Mouse (Mus musculus) sigmoid colon, adult 10 weeks (tissue): ENCODE results near the gene Snrpf. TPM values are rescaled to one million over a fixed set of nuclear protein-coding genes. Genes with fewer than 3 reads are reported as not detected.

Source experiments
- polyA plus RNA-seq: library from polyadenylated mRNA; stranded (reverse); fragments of 350-450 nt; fragmentation: Illumina TruSeq; extraction: RNeasy Lipid Tissue Mini Kit (QIAGEN cat#74804); gene quantifications from one replicate; pipeline ENCODE4 v1.2.3, GENCODE M21; 2014; ENCODE audit warnings: low read depth, low replicate concordance

Gene Snrpf
- polyA plus RNA-seq: 39.6 TPM

DNA sequence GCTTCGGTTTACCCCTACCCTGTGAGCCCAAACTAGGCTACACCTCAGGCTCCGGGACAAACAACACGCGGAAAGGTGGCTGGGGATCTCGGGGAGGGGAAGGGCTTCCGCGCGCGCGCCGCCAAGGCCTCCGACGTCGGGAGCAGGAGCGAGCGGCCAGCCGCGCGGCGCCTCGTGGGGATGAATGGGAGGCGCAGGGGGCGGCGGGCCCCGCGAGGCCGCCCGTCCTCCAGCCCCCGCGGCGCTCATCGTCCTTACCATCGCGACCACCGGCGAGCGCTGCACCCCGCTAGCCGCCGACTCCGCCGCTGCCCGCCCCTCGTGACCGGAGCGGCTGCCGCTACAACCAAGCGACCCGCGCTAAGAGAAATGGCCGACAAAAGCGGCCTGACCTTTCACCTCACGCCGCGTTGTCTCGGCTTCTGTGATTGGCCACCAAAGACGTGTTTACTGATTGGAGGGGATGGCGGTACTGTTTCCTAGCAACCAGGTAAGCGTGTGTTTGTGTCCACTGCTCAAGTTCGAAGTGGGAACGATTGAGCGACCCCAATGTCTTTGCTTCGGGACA, at the start of gene Snrpf:
Gene Snrpf, minus strand, starts transcription at position 426 of the 568 bp plus-strand sequence.

GRCm38 (mm10) chr10:93540431-93541210, 48.9 kb downstream of the Snrpf start, which contains the start of gene Ccdc38:
Gene Ccdc38 (plus strand): TSS chr10:93540632.

GRCm38 (mm10) chr10:93539775-93540430, 49.6 kb downstream of the Snrpf start, which contains the start of gene Amdhd1:
Gene Amdhd1 (minus strand): TSS chr10:93540033.

Other genes starting within 250 kb of the Snrpf start
- gene Lta4h, start 136.3 kb downstream of the Snrpf start, polyA plus RNA-seq: 85.5 TPM
- gene Hal, start 100.9 kb downstream of the Snrpf start, polyA plus RNA-seq: 0.35 TPM
- not detected for gene Amdhd1, start 49.7 kb downstream of the Snrpf start, polyA plus RNA-seq
- not detected for gene Ccdc38, start 49.1 kb downstream of the Snrpf start, polyA plus RNA-seq
- 20.5 TPM for gene Ntn4, start 51.0 kb upstream of the Snrpf start, polyA plus RNA-seq
- gene Usp44, start 241.8 kb upstream of the Snrpf start, polyA plus RNA-seq: not detected